Mouse (Mus musculus): ENCODE results near the gene Snrnp25.

- TF ChIP-seq CTCF (IDR thresholded peaks at IDR 0.05; ENCODE audit: control insufficient read depth, insufficient read depth, low read length), result peak; percentile 76
- no peak for TF ChIP-seq POLR2A (IDR thresholded peaks at IDR 0.05; ENCODE audit: borderline replicate concordance, control insufficient read depth, low read depth, low read length)
These were observed 23.0 kb upstream of the Snrnp25 start for GRCm38 (mm10) chr11:32181973-32182868.

Measured in bone marrow, adult 2 months (tissue).